In the genomic region with DNA sequence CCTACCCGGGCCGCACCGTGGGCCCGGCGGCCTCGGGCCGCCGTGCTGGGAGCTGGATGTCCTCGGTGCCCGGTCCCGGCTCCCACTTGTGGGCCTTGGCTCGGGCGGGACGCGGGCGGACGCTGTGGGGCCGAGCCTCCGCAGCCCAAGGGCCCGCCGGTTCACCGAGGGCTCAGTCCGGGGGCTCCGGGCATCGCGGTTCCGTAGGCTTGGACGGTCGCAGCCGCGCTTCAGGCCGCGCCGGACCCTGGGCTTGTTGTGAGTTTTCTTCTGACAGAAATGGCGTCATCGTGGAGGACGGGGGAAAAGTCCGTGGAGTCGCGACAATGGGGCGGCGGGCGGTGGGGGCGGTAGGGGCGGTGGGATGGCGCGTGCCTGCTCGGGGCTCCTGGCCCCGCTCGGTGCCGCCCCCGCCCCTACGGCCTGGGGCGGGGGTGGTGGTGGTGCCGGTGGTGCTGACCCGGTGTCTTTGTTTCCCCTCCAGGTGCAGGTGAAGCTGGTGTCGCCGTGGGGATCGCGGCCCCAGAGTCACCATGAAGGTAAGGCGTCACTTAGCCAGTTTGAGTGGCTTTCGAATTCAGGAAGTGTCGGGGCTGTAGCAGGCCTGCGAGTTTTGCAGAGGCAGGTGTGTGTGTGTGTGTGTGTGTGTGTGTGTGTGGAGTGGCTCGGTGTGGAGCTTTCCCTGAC, we compare ENCODE assay signal across 8 mouse cellular contexts. TPM values are rescaled to one million over a fixed set of nuclear protein-coding genes. Genes with fewer than 3 reads are reported as not detected.
DNase-seq lines count a peak whose midpoint lies in the region; ATAC-seq and TF ChIP-seq lines count a peak whose summit lies in the region.

No protein-coding gene starts in this region.

- 0 out of 2 replicates have a peak, but pooled peaks cover 4% of the 10 kb centered on the region for H3K36me3 ChIP-seq in embryonic facial prominence, embryonic 12.5 days
- peaks cover 19% of the 10 kb centered on the region for H3K36me3 ChIP-seq in heart, embryonic 13.5 days
- no peaks in the 10 kb centered on the region for H3K36me3 ChIP-seq in kidney, postnatal 0 days (ENCODE audit: insufficient read depth, low read length)
- no peaks in the 10 kb centered on the region; the same call in 1 of the 2 replicates for H3K36me3 ChIP-seq in liver, embryonic 16.5 days (ENCODE audit: control insufficient read depth, insufficient read depth)
- no peaks in the 10 kb centered on the region; the same call in 1 of the 2 replicates for H3K36me3 ChIP-seq in neural tube, embryonic 12.5 days
- no peaks in the 10 kb centered on the region for H3K36me3 ChIP-seq in thymus, adult 2 months (ENCODE audit: control insufficient read depth, insufficient read depth, low read length)

- H3K4me3 ChIP-seq in embryonic facial prominence, embryonic 12.5 days: peak overlapping the region; percentile 87
- peak overlapping the region; percentile 99 for H3K4me3 ChIP-seq in heart, embryonic 13.5 days
- peak overlapping the region; percentile 99 for H3K4me3 ChIP-seq in kidney, postnatal 0 days (replicated peaks; ENCODE audit: low read depth, low read length)
- H3K4me3 ChIP-seq in liver, embryonic 16.5 days (ENCODE audit: low read depth, low read length): peak overlapping the region; percentile 99
- H3K4me3 ChIP-seq in neural tube, embryonic 12.5 days: peak overlapping the region; percentile 99
- H3K4me3 ChIP-seq in thymus, adult 2 months (ENCODE audit: control insufficient read depth, insufficient read depth, low read length): peak overlapping the region; percentile 93

- H3K9ac ChIP-seq in embryonic facial prominence, embryonic 12.5 days: peak overlapping the region; percentile 92
- H3K9ac ChIP-seq in heart, embryonic 13.5 days: peak overlapping the region; percentile 100
- H3K9ac ChIP-seq in kidney, postnatal 0 days (ENCODE audit: low read depth, low read length): peak overlapping the region; percentile 98
- peak overlapping the region; percentile 100 for H3K9ac ChIP-seq in liver, embryonic 16.5 days (ENCODE audit: low read depth, low read length)
- peak overlapping the region; percentile 98 for H3K9ac ChIP-seq in neural tube, embryonic 12.5 days

- ATAC-seq in embryonic facial prominence, embryonic 12.5 days (ENCODE audit: insufficient number of reproducible peaks, insufficient read depth, low FRiP score, low TSS enrichment): no peak; the same call in 1 of the 2 replicates
- peak; percentile 5; the same call in 1 of the 2 replicates for ATAC-seq in heart, embryonic 13.5 days (ENCODE audit: extremely low read depth, insufficient number of reproducible peaks, low FRiP score, low TSS enrichment)
- ATAC-seq in kidney, postnatal 0 days (replicated peaks; ENCODE audit: low FRiP score, low read depth): no peak
- peak; percentile 0; the same call in 1 of the 2 replicates for ATAC-seq in liver, embryonic 16.5 days (ENCODE audit: low read depth)
- no peak for ATAC-seq in neural tube, embryonic 12.5 days (ENCODE audit: low FRiP score, low read depth)

- no peak for TF ChIP-seq POLR2A in thymus, adult 2 months (IDR thresholded peaks at IDR 0.05; ENCODE audit: control insufficient read depth, extremely low read depth, insufficient read depth, low read length, poor library complexity)

- WGBS in embryonic facial prominence, embryonic 12.5 days: under 1% methylated on average over 64 of the region's 65 CpGs
- under 1% methylated on average over 56 of the region's 65 CpGs for WGBS in heart, embryonic 13.5 days
- WGBS in kidney, postnatal 0 days: 0% methylated on average over 44 of the region's 65 CpGs
- under 1% methylated on average over 47 of the region's 65 CpGs for WGBS in liver, embryonic 16.5 days (ENCODE audit: insufficient replicate concordance)
- under 1% methylated on average over 65 of the region's 65 CpGs for WGBS in neural tube, embryonic 12.5 days
- WGBS in thymus, adult 2 months: under 1% methylated on average over 65 of the region's 65 CpGs

- TF ChIP-seq CTCF in kidney, postnatal 0 days (IDR thresholded peaks at IDR 0.05; ENCODE audit: low read depth): no peak
- no peak for TF ChIP-seq CTCF in thymus, adult 2 months (IDR thresholded peaks at IDR 0.05; ENCODE audit: borderline replicate concordance, control insufficient read depth, extremely low read depth, insufficient read depth, low read length, poor library complexity)

- H3K4me1 ChIP-seq in embryonic facial prominence, embryonic 12.5 days: peaks cover 6% of the 10 kb centered on the region
- H3K4me1 ChIP-seq in heart, embryonic 13.5 days: peaks cover 45% of the 10 kb centered on the region
- peaks cover 5% of the 10 kb centered on the region; the same call in 1 of the 2 replicates for H3K4me1 ChIP-seq in kidney, postnatal 0 days (replicated peaks; ENCODE audit: insufficient read depth, low read length)
- peaks cover 14% of the 10 kb centered on the region for H3K4me1 ChIP-seq in liver, embryonic 16.5 days (ENCODE audit: control insufficient read depth, low read depth, low read length)
- peaks cover 21% of the 10 kb centered on the region for H3K4me1 ChIP-seq in neural tube, embryonic 12.5 days
- 0 out of 2 replicates have a peak, but pooled peaks cover 3% of the 10 kb centered on the region for H3K4me1 ChIP-seq in thymus, adult 2 months (replicated peaks; ENCODE audit: control insufficient read depth, insufficient read depth, low read length)

- DNase-seq in B cell, adult 2 months: peak; percentile 73
- peak; percentile 56 for DNase-seq in adrenal gland, postnatal 10 days
- DNase-seq in kidney, postnatal 0 days (ENCODE audit: low spot score): peak; percentile 31
- DNase-seq in thymus, adult 2 months: peak; percentile 65

- H3K4me2 ChIP-seq in embryonic facial prominence, embryonic 12.5 days (replicated peaks): peak overlapping the region; percentile 80
- H3K4me2 ChIP-seq in heart, embryonic 13.5 days: peak overlapping the region; percentile 77
- peak overlapping the region; percentile 77 for H3K4me2 ChIP-seq in kidney, postnatal 0 days (ENCODE audit: low read length)
- H3K4me2 ChIP-seq in liver, embryonic 16.5 days (ENCODE audit: low read depth, low read length): peak overlapping the region; percentile 74
- peak overlapping the region; percentile 69 for H3K4me2 ChIP-seq in neural tube, embryonic 12.5 days (replicated peaks)

- H3K27me3 ChIP-seq in embryonic facial prominence, embryonic 12.5 days: no peaks in the 10 kb centered on the region
- H3K27me3 ChIP-seq in heart, embryonic 13.5 days (replicated peaks): no peaks in the 10 kb centered on the region
- H3K27me3 ChIP-seq in kidney, postnatal 0 days (ENCODE audit: insufficient read depth, low read length): no peaks in the 10 kb centered on the region
- H3K27me3 ChIP-seq in liver, embryonic 16.5 days (ENCODE audit: control insufficient read depth, insufficient read depth, low read depth, low read length): no peaks in the 10 kb centered on the region
- no peaks in the 10 kb centered on the region for H3K27me3 ChIP-seq in neural tube, embryonic 12.5 days (replicated peaks)
- H3K27me3 ChIP-seq in thymus, adult 2 months (ENCODE audit: control insufficient read depth, insufficient read depth, low read length): no peaks in the 10 kb centered on the region

- H3K9me3 ChIP-seq in embryonic facial prominence, embryonic 12.5 days: no peaks in the 10 kb centered on the region
- no peaks in the 10 kb centered on the region for H3K9me3 ChIP-seq in heart, embryonic 13.5 days
- H3K9me3 ChIP-seq in kidney, postnatal 0 days (replicated peaks; ENCODE audit: low read length): no peaks in the 10 kb centered on the region
- no peaks in the 10 kb centered on the region for H3K9me3 ChIP-seq in liver, embryonic 16.5 days (replicated peaks; ENCODE audit: control insufficient read depth, low read length)
- no peaks in the 10 kb centered on the region for H3K9me3 ChIP-seq in neural tube, embryonic 12.5 days

- peak overlapping the region; percentile 97 for H3K27ac ChIP-seq in embryonic facial prominence, embryonic 12.5 days
- H3K27ac ChIP-seq in heart, embryonic 13.5 days (replicated peaks): peak overlapping the region; percentile 98
- peak overlapping the region; percentile 98 for H3K27ac ChIP-seq in kidney, postnatal 0 days
- peak overlapping the region; percentile 97 for H3K27ac ChIP-seq in liver, embryonic 16.5 days (ENCODE audit: low read length)
- H3K27ac ChIP-seq in neural tube, embryonic 12.5 days: peak overlapping the region; percentile 96
- peak overlapping the region; percentile 52; the same call in 1 of the 2 replicates for H3K27ac ChIP-seq in thymus, adult 2 months (ENCODE audit: control insufficient read depth, insufficient read depth, low read length)

RNA-seq across cellular contexts. Expression of gene Ggps1, which starts 1.2 kb away (rescaled TPM):
- total RNA-seq in adrenal gland, postnatal 10 days (2021): 10 to 100 TPM; 30.8 to 32.2 TPM
- polyA plus RNA-seq in embryonic facial prominence, embryonic 12.5 days (2016; fragmentation: Nextera tagmentation; extraction: Ambion mirVana): 58.5 and 64.0 TPM in 2 replicates
- polyA plus RNA-seq in heart, embryonic 13.5 days (2015; fragmentation: Nextera tagmentation; extraction: Ambion mirVana): 40.9 and 41.0 TPM in 2 replicates
- 48.0 TPM in 2 replicates for polyA plus RNA-seq in kidney, postnatal 0 days (2015; fragmentation: Nextera tagmentation; extraction: Ambion mirVana)
- polyA plus RNA-seq in liver, embryonic 16.5 days (2015; fragmentation: Nextera tagmentation; extraction: Ambion mirVana): 11.9 and 12.2 TPM in 2 replicates
- polyA plus RNA-seq in neural tube, embryonic 12.5 days (2016; fragmentation: Nextera tagmentation; extraction: Ambion mirVana): 71.5 and 72.9 TPM in 2 replicates
- polyA plus RNA-seq in thymus, adult 2 months (2012; rRNA removed): 17.6 and 20.3 TPM in 2 replicates

RNA-seq across cellular contexts. Expression of gene Arid4b, which starts 1.5 kb away (rescaled TPM):
- 10 to 100 TPM; 28.4 to 33.4 TPM for total RNA-seq in adrenal gland, postnatal 10 days (2021)
- polyA plus RNA-seq in embryonic facial prominence, embryonic 12.5 days (2016; fragmentation: Nextera tagmentation; extraction: Ambion mirVana): 95.2 and 96.5 TPM in 2 replicates
- polyA plus RNA-seq in heart, embryonic 13.5 days (2015; fragmentation: Nextera tagmentation; extraction: Ambion mirVana): 41.5 and 43.0 TPM in 2 replicates
- polyA plus RNA-seq in kidney, postnatal 0 days (2015; fragmentation: Nextera tagmentation; extraction: Ambion mirVana): 48.4 and 52.7 TPM in 2 replicates
- 18.0 and 19.7 TPM in 2 replicates for polyA plus RNA-seq in liver, embryonic 16.5 days (2015; fragmentation: Nextera tagmentation; extraction: Ambion mirVana)
- polyA plus RNA-seq in neural tube, embryonic 12.5 days (2016; fragmentation: Nextera tagmentation; extraction: Ambion mirVana): 93.8 and 94.1 TPM in 2 replicates
- 10.2 and 10.3 TPM in 2 replicates for polyA plus RNA-seq in thymus, adult 2 months (2012; rRNA removed)

RNA-seq across cellular contexts. Expression of gene Tbce, which starts 25.0 kb away (rescaled TPM):
- 10 to 100 TPM; 34.0 to 44.0 TPM for total RNA-seq in adrenal gland, postnatal 10 days (2021)
- 61.3 and 66.6 TPM in 2 replicates for polyA plus RNA-seq in embryonic facial prominence, embryonic 12.5 days (2016; fragmentation: Nextera tagmentation; extraction: Ambion mirVana)
- polyA plus RNA-seq in heart, embryonic 13.5 days (2015; fragmentation: Nextera tagmentation; extraction: Ambion mirVana): 34.5 and 37.6 TPM in 2 replicates
- polyA plus RNA-seq in kidney, postnatal 0 days (2015; fragmentation: Nextera tagmentation; extraction: Ambion mirVana): 48.0 and 53.7 TPM in 2 replicates
- 25.6 and 26.8 TPM in 2 replicates for polyA plus RNA-seq in liver, embryonic 16.5 days (2015; fragmentation: Nextera tagmentation; extraction: Ambion mirVana)
- 76.2 and 84.9 TPM in 2 replicates for polyA plus RNA-seq in neural tube, embryonic 12.5 days (2016; fragmentation: Nextera tagmentation; extraction: Ambion mirVana)
- 28.4 and 36.7 TPM in 2 replicates for polyA plus RNA-seq in thymus, adult 2 months (2012; rRNA removed)

Comparison
In these comparisons a context has a peak if more than half of its experiments do, and no peak if none do; other contexts are left out.
1. ATAC-seq: peak in heart, embryonic 13.5 days (single experiment) and liver, embryonic 16.5 days (single experiment); none in embryonic facial prominence, embryonic 12.5 days (single experiment), kidney, postnatal 0 days (single experiment) and neural tube, embryonic 12.5 days (single experiment).
2. Peak in every context shown above with its lines, with median percentiles within 50 percentile points of each other: DNase-seq, H3K27ac ChIP-seq, H3K4me2 ChIP-seq, H3K4me3 ChIP-seq and H3K9ac ChIP-seq.